Mouse (Mus musculus) liver, adult 2 months (tissue): ENCODE results near the gene Ddost.

Source experiments
- CTCF ChIP-seq: fragments of 200-500 bp; IDR thresholded peaks from 2 replicates; pipeline ENCODE4 v1.5.1; 2011; ENCODE audit warnings: low read depth, low read length, control low read depth
- POLR2A ChIP-seq: fragments of 200-500 bp; IDR thresholded peaks from 2 replicates; pipeline ENCODE4 v1.6.1; 2011; ENCODE audit warnings: low read length, control low read depth; ENCODE audit not compliant: insufficient read depth; ENCODE audit errors: extremely low read depth

GRCm38 (mm10) chr4:138353438-138354171 is 49.1 kb downstream of the Ddost start:
- TF ChIP-seq CTCF (0 out of 2 replicates have a peak, but pooled peaks have one; percentile 3), POLR2A (no peak)
